Mouse (Mus musculus) inflammation-experienced regulatory T-cells, adult 6 months (primary cell): ENCODE data around the gene Zfp385b. TPM values are rescaled to one million over a fixed set of nuclear protein-coding genes. Genes with fewer than 3 reads are reported as not detected.
"Not testable (repeated sequence)": the region's sequence is repeated elsewhere in the genome, so short reads cannot be mapped to it uniquely, and the experiment has no call there.

ENCODE experiments used
- ATAC-seq: one replicate; pipeline ENCODE4 v1.8.0; 2017
- polyA plus RNA-seq, 3 experiments: library from polyadenylated mRNA; unstranded; fragments of 100-300 nt; shearing (Covaris generic); gene quantifications; one replicate each; pipeline ENCODE4 v1.2.1; 2017

Gene Zfp385b
- polyA plus RNA-seq, 3 experiments from 2014 or later, result not detected

- no peak for ATAC-seq
Observed at GRCm38 (mm10) chr2:77454341-77454937, 365.0 kb downstream of the Zfp385b start.

GRCm38 (mm10) chr2:77453786-77454185 is 365.7 kb downstream of the Zfp385b start:
- no peak for ATAC-seq

- ATAC-seq, result not testable (repeated sequence)
Observed at GRCm38 (mm10) chr2:77450017-77450416, 369.4 kb downstream of the Zfp385b start.

- ATAC-seq, result no peak
Observed at GRCm38 (mm10) chr2:77448951-77449480, 370.4 kb downstream of the Zfp385b start.

- ATAC-seq, result no peak
Observed at GRCm38 (mm10) chr2:77444282-77444681, 375.2 kb downstream of the Zfp385b start.

GRCm38 (mm10) chr2:77440591-77440990 is 378.8 kb downstream of the Zfp385b start:
- no peak for ATAC-seq

GRCm38 (mm10) chr2:77436241-77436759 is 383.1 kb downstream of the Zfp385b start:
- no peak for ATAC-seq

- no peak for ATAC-seq
Observed at GRCm38 (mm10) chr2:77419476-77419875, 400.0 kb downstream of the Zfp385b start.

- ATAC-seq, result no peak
Observed at GRCm38 (mm10) chr2:77418078-77418477, 401.4 kb downstream of the Zfp385b start.

- no peak for ATAC-seq
Observed at GRCm38 (mm10) chr2:77412171-77412570, 407.3 kb downstream of the Zfp385b start.

GRCm38 (mm10) chr2:77411612-77412011 is 407.8 kb downstream of the Zfp385b start:
- no peak for ATAC-seq

GRCm38 (mm10) chr2:77409521-77410135 is 409.8 kb downstream of the Zfp385b start:
- ATAC-seq, result no peak

- ATAC-seq, result no peak
Observed at GRCm38 (mm10) chr2:77408972-77409371, 410.5 kb downstream of the Zfp385b start.

GRCm38 (mm10) chr2:77402329-77402728 is 417.1 kb downstream of the Zfp385b start:
- ATAC-seq, result no peak

GRCm38 (mm10) chr2:77401438-77402235 is 417.8 kb downstream of the Zfp385b start:
- ATAC-seq, result no peak

GRCm38 (mm10) chr2:77393881-77394280 is 425.6 kb downstream of the Zfp385b start:
- no peak for ATAC-seq

GRCm38 (mm10) chr2:77388186-77388585 is 431.3 kb downstream of the Zfp385b start:
- no peak for ATAC-seq

GRCm38 (mm10) chr2:77386515-77386914 is 432.9 kb downstream of the Zfp385b start:
- no peak for ATAC-seq

GRCm38 (mm10) chr2:77382766-77383165 is 436.7 kb downstream of the Zfp385b start:
- ATAC-seq, result no peak

GRCm38 (mm10) chr2:77379907-77380306 is 439.5 kb downstream of the Zfp385b start:
- ATAC-seq, result no peak

- ATAC-seq, result no peak
Observed at GRCm38 (mm10) chr2:77379332-77379731, 440.1 kb downstream of the Zfp385b start.

- ATAC-seq, result no peak
Observed at GRCm38 (mm10) chr2:77376823-77377222, 442.6 kb downstream of the Zfp385b start.

GRCm38 (mm10) chr2:77375155-77375554 is 444.3 kb downstream of the Zfp385b start:
- ATAC-seq, result no peak
